Mouse (Mus musculus) spleen, adult 2 months (tissue): ENCODE measurements around the gene Thy1. TPM values are rescaled to one million over a fixed set of nuclear protein-coding genes. Genes with fewer than 3 reads are reported as not detected.

Source experiments
- DNase-seq, 2 experiments: peaks; one replicate each; pipeline versions ENCODE4 v3.0.0 to v3.0.0-alpha.2; 2012 to 2021; ENCODE audit warnings: low spot score in 2 of 2, low read depth in 1 of 2
- H3K27ac ChIP-seq: fragments of 200-500 bp; 2 replicates; pipeline ENCODE4 v1.5.1; 2012; ENCODE audit warnings: low read length, inconsistent platforms; ENCODE audit not compliant: insufficient read depth
- H3K27me3 ChIP-seq: fragments of 200-500 bp; 2 replicates; pipeline ENCODE4 v1.6.1; 2012; ENCODE audit warnings: mild to moderate bottlenecking, moderate library complexity, low read length, inconsistent platforms; ENCODE audit not compliant: control insufficient read depth, insufficient read depth
- H3K36me3 ChIP-seq: fragments of 200-500 bp; 2 replicates; pipeline ENCODE4 v1.6.1; 2012; ENCODE audit warnings: mild to moderate bottlenecking, low read length, inconsistent platforms; ENCODE audit not compliant: control insufficient read depth, insufficient read depth
- H3K4me1 ChIP-seq: fragments of 200-500 bp; 2 replicates; pipeline ENCODE4 v1.6.1; 2011; ENCODE audit warnings: inconsistent platforms; ENCODE audit not compliant: control insufficient read depth, insufficient read depth, insufficient read length
- H3K4me3 ChIP-seq: fragments of 200-500 bp; 2 replicates; pipeline ENCODE4 v1.5.1; 2011; ENCODE audit warnings: mild to moderate bottlenecking, inconsistent platforms; ENCODE audit not compliant: insufficient read depth, insufficient read length; ENCODE audit errors: extremely low read depth
- CTCF ChIP-seq: fragments of 200-500 bp; IDR thresholded peaks from 2 replicates; pipeline ENCODE4 v1.5.1; 2011; ENCODE audit warnings: mild to moderate bottlenecking, inconsistent platforms; ENCODE audit not compliant: insufficient read depth, insufficient read length, insufficient replicate concordance; ENCODE audit errors: extremely low read depth
- POLR2A ChIP-seq: fragments of 200-500 bp; IDR thresholded peaks from 2 replicates; pipeline ENCODE4 v1.6.1; 2011; ENCODE audit warnings: low read depth, low read length, inconsistent platforms
- WGBS: fragments of 180-500 bp; shearing (Covaris S2); methylation state at CpG from one replicate; pipeline ENCODE4 v1.1.7; 2018; 5-methylcytosine and 5-hydroxymethylcytosine counted together
- polyA plus RNA-seq: library from polyadenylated mRNA; depleted of rRNA; stranded (reverse); fragments of >200 nt; gene quantifications from 2 replicates; pipeline ENCODE4 v1.2.3, GENCODE M21; 2012

Gene Thy1
- polyA plus RNA-seq, 1 experiment, result 206 TPM

GRCm38 (mm10) chr9:44048541-44049380 lies 5.6 kb downstream of the Thy1 start:
- DNase-seq, result no peak
- H3K27me3 ChIP-seq, result no peaks in the 10 kb centered on the region
- H3K4me1 ChIP-seq, result no peaks in the 10 kb centered on the region; the same call in 1 of the 2 replicates
- H3K27ac ChIP-seq, result no peak overlapping the region
- no peak overlapping the region for H3K4me3 ChIP-seq
- 88% methylated on average over 15 of the region's 15 CpGs for WGBS
- H3K36me3 ChIP-seq, result no peaks in the 10 kb centered on the region
- TF ChIP-seq POLR2A (no peak), CTCF (no peak)

GRCm38 (mm10) chr9:44049381-44050165 lies 6.4 kb downstream of the Thy1 start:
- WGBS, result 78% methylated on average over 8 of the region's 8 CpGs
- DNase-seq, result no peak
- Histone ChIP-seq H3K4me1 (no peaks in the 10 kb centered on the region; the same call in 1 of the 2 replicates), H3K27ac (no peak overlapping the region), H3K36me3 (no peaks in the 10 kb centered on the region), H3K4me3 (no peak overlapping the region), H3K27me3 (no peaks in the 10 kb centered on the region)
- TF ChIP-seq CTCF (no peak), POLR2A (no peak)

GRCm38 (mm10) chr9:44052855-44053254 lies 9.7 kb downstream of the Thy1 start:
- DNase-seq, result no peak
- WGBS, result 71% methylated on average over 3 of the region's 3 CpGs
- Histone ChIP-seq H3K27ac (no peak overlapping the region), H3K36me3 (no peaks in the 10 kb centered on the region), H3K4me1 (no peaks in the 10 kb centered on the region), H3K4me3 (no peak overlapping the region), H3K27me3 (no peaks in the 10 kb centered on the region)
- no peak for TF ChIP-seq CTCF
- TF ChIP-seq POLR2A, result no peak

- no peak overlapping the region for H3K4me3 ChIP-seq
- H3K27me3 ChIP-seq, result no peaks in the 10 kb centered on the region
- 77% methylated on average over 1 of the region's 1 CpGs for WGBS
- no peaks in the 10 kb centered on the region for H3K4me1 ChIP-seq
- H3K36me3 ChIP-seq, result no peaks in the 10 kb centered on the region
- DNase-seq, result no peak
- TF ChIP-seq POLR2A (no peak), CTCF (no peak)
- H3K27ac ChIP-seq, result no peak overlapping the region
Observed at GRCm38 (mm10) chr9:44053936-44054335, 10.8 kb downstream of the Thy1 start.

GRCm38 (mm10) chr9:44058606-44059005 lies 15.4 kb downstream of the Thy1 start:
- 89% methylated on average over 6 of the region's 6 CpGs for WGBS
- Histone ChIP-seq H3K27me3 (no peaks in the 10 kb centered on the region), H3K4me1 (no peaks in the 10 kb centered on the region), H3K27ac (no peak overlapping the region), H3K36me3 (no peaks in the 10 kb centered on the region), H3K4me3 (no peak overlapping the region)
- no peak for TF ChIP-seq POLR2A
- TF ChIP-seq CTCF, result no peak
- DNase-seq, result no peak

- 35% methylated on average over 1 of the region's 1 CpGs for WGBS
- Histone ChIP-seq H3K27me3 (no peaks in the 10 kb centered on the region), H3K36me3 (no peaks in the 10 kb centered on the region), H3K27ac (no peak overlapping the region), H3K4me3 (no peak overlapping the region), H3K4me1 (peaks cover 7% of the 10 kb centered on the region; the same call in 1 of the 2 replicates)
- no peak for TF ChIP-seq POLR2A
- TF ChIP-seq CTCF, result no peak
- DNase-seq, result no peak
Observed at GRCm38 (mm10) chr9:44065177-44065576, 22.0 kb downstream of the Thy1 start.
